Mouse (Mus musculus) bone marrow macrophage, adult 2 months (primary cell): ENCODE results near the gene Mael.

Experiments
- CTCF ChIP-seq: IDR thresholded peaks from 2 replicates; pipeline ENCODE4 v1.5.1; 2012; ENCODE audit warnings: low read depth, mild to moderate bottlenecking, low read length, moderate library complexity
- POLR2A ChIP-seq: IDR thresholded peaks from 2 replicates; pipeline ENCODE4 v1.6.1; 2012; ENCODE audit warnings: mild to moderate bottlenecking, low read depth, low read length, borderline replicate concordance

GRCm38 (mm10) chr1:166165159-166165558 lies 73.4 kb downstream of the Mael start:
- TF ChIP-seq CTCF, result no peak
- TF ChIP-seq POLR2A, result no peak
